Mouse (Mus musculus) hindbrain, embryonic 15.5 days (tissue): ENCODE results near the gene Wdr70. TPM values are rescaled to one million over a fixed set of nuclear protein-coding genes. Genes with fewer than 3 reads are reported as not detected.
"Not testable (repeated sequence)": the region's sequence is repeated elsewhere in the genome, so short reads cannot be mapped to it uniquely, and the experiment has no call there.

Source experiments
- ATAC-seq: fragments of 200-750 bp; cut with Nextera tagmentation; 2 replicates; pipeline ENCODE4 v1.8.0; 2017; ENCODE audit warnings: low read depth, moderate number of reproducible peaks, moderate TSS enrichment; ENCODE audit not compliant: low FRiP score
- H3K27ac ChIP-seq: fragments of 300-500 bp; sonication (generic); replicated peaks from 2 replicates; pipeline ENCODE4 v1.5.1; 2015; ENCODE audit warnings: mild to moderate bottlenecking, inconsistent platforms
- H3K27me3 ChIP-seq: fragments of 300-500 bp; sonication (generic); 2 replicates; pipeline ENCODE4 v1.6.1; 2015; ENCODE audit warnings: control low read depth, inconsistent platforms
- H3K36me3 ChIP-seq: fragments of 300-500 bp; sonication (generic); 2 replicates; pipeline ENCODE4 v1.6.1; 2015; ENCODE audit warnings: control low read depth, inconsistent platforms
- H3K4me1 ChIP-seq: fragments of 300-500 bp; sonication (generic); replicated peaks from 2 replicates; pipeline ENCODE4 v1.6.1; 2015; ENCODE audit warnings: control low read depth, inconsistent platforms
- H3K4me2 ChIP-seq: fragments of 300-500 bp; sonication (generic); 2 replicates; pipeline ENCODE4 v1.6.1; 2015; ENCODE audit warnings: moderate library complexity, mild to moderate bottlenecking, inconsistent platforms
- H3K4me3 ChIP-seq: fragments of 300-500 bp; sonication (generic); 2 replicates; pipeline ENCODE4 v1.5.1; 2015; ENCODE audit warnings: mild to moderate bottlenecking, inconsistent platforms
- H3K9ac ChIP-seq: fragments of 300-500 bp; sonication (generic); 2 replicates; pipeline ENCODE4 v1.6.1; 2015; ENCODE audit warnings: inconsistent platforms
- H3K9me3 ChIP-seq: fragments of 300-500 bp; sonication (generic); 2 replicates; pipeline ENCODE4 v1.6.1; 2016; ENCODE audit warnings: control low read depth, inconsistent platforms
- WGBS: fragments of 180-500 bp; shearing (Covaris S2); methylation state at CpG from one replicate; pipeline ENCODE4 v1.1.7; 2015; 5-methylcytosine and 5-hydroxymethylcytosine counted together
- polyA plus RNA-seq: library from polyadenylated mRNA; unstranded; fragments of >200 nt; fragmentation: Nextera tagmentation; extraction: Ambion mirVana; gene quantifications from 2 replicates; pipeline ENCODE4 v1.2.1, GENCODE M21; 2015

Wdr70 gene
- polyA plus RNA-seq, 1 experiment from 2014 or later = 66.8 TPM

- H3K4me2 ChIP-seq = no peak overlapping the region
Observed at GRCm38 (mm10) chr15:8090685-8091084, 8.3 kb downstream of the Wdr70 start.

GRCm38 (mm10) chr15:8088715-8089114 lies 10.3 kb downstream of the Wdr70 start:
- Histone ChIP-seq H3K4me3 (no peak overlapping the region), H3K9ac (no peak overlapping the region), H3K27ac (no peak overlapping the region), H3K4me2 (no peak overlapping the region), H3K27me3 (no peaks in the 10 kb centered on the region), H3K4me1 (no peaks in the 10 kb centered on the region), H3K9me3 (no peaks in the 10 kb centered on the region), H3K36me3 (peaks cover 19% of the 10 kb centered on the region)
- WGBS = 92% methylated on average over 3 of the region's 3 CpGs
- no peak for ATAC-seq

More at GRCm38 (mm10) chr15:8090685-8091084, 8.3 kb downstream of the Wdr70 start:
- WGBS = 96% methylated on average over 2 of the region's 2 CpGs
- no peak overlapping the region for H3K4me3 ChIP-seq
- ATAC-seq = no peak
- H3K9ac ChIP-seq = no peak overlapping the region
- H3K4me1 ChIP-seq = no peaks in the 10 kb centered on the region
- no peak overlapping the region for H3K27ac ChIP-seq
- H3K36me3 ChIP-seq = peaks cover 23% of the 10 kb centered on the region
- H3K9me3 ChIP-seq = no peaks in the 10 kb centered on the region
- no peaks in the 10 kb centered on the region for H3K27me3 ChIP-seq

GRCm38 (mm10) chr15:8087293-8087692 lies 11.7 kb downstream of the Wdr70 start:
- no peak overlapping the region for H3K9ac ChIP-seq
- H3K4me1 ChIP-seq = no peaks in the 10 kb centered on the region
- H3K36me3 ChIP-seq = peaks cover 19% of the 10 kb centered on the region
- no peak overlapping the region for H3K27ac ChIP-seq
- WGBS = 94% methylated on average over 4 of the region's 4 CpGs
- ATAC-seq = no peak
- H3K9me3 ChIP-seq = no peaks in the 10 kb centered on the region
- no peaks in the 10 kb centered on the region for H3K27me3 ChIP-seq
- no peak overlapping the region for H3K4me3 ChIP-seq
- H3K4me2 ChIP-seq = no peak overlapping the region

- Histone ChIP-seq H3K27ac (no peak overlapping the region), H3K4me2 (no peak overlapping the region), H3K4me3 (no peak overlapping the region), H3K36me3 (peaks cover 29% of the 10 kb centered on the region), H3K27me3 (no peaks in the 10 kb centered on the region), H3K9ac (no peak overlapping the region), H3K4me1 (no peaks in the 10 kb centered on the region), H3K9me3 (no peaks in the 10 kb centered on the region)
- WGBS = 95% methylated on average over 8 of the region's 8 CpGs
- ATAC-seq = no peak
Observed at GRCm38 (mm10) chr15:8082139-8082538, 16.9 kb downstream of the Wdr70 start.

- not testable (repeated sequence) for H3K4me3 ChIP-seq, H3K9ac ChIP-seq, H3K27me3 ChIP-seq, ATAC-seq, H3K4me1 ChIP-seq, H3K4me2 ChIP-seq, H3K27ac ChIP-seq, H3K9me3 ChIP-seq
- peaks cover 48% of the 10 kb centered on the region for H3K36me3 ChIP-seq
- over 99% methylated on average over 3 of the region's 3 CpGs for WGBS
Observed at GRCm38 (mm10) chr15:8073159-8073558, 25.9 kb downstream of the Wdr70 start.

GRCm38 (mm10) chr15:8065221-8065620 lies 33.8 kb downstream of the Wdr70 start:
- Histone ChIP-seq H3K4me2 (no peak overlapping the region), H3K27me3 (no peaks in the 10 kb centered on the region), H3K4me1 (no peaks in the 10 kb centered on the region), H3K27ac (no peak overlapping the region), H3K36me3 (peaks cover 26% of the 10 kb centered on the region), H3K9ac (no peak overlapping the region), H3K9me3 (no peaks in the 10 kb centered on the region), H3K4me3 (no peak overlapping the region)
- WGBS = 88% methylated on average over 6 of the region's 6 CpGs
- ATAC-seq = no peak

GRCm38 (mm10) chr15:8051177-8051576 lies 47.8 kb downstream of the Wdr70 start:
- Histone ChIP-seq H3K36me3 (peaks cover 5% of the 10 kb centered on the region), H3K9me3 (no peaks in the 10 kb centered on the region), H3K27me3 (no peaks in the 10 kb centered on the region), H3K4me1 (no peaks in the 10 kb centered on the region), H3K4me3 (no peak overlapping the region), H3K27ac (no peak overlapping the region), H3K4me2 (no peak overlapping the region), H3K9ac (no peak overlapping the region)
- ATAC-seq = no peak
- WGBS = 96% methylated on average over 3 of the region's 3 CpGs

GRCm38 (mm10) chr15:8039834-8040233 lies 59.2 kb downstream of the Wdr70 start:
- ATAC-seq = no peak
- H3K36me3 ChIP-seq = peaks cover 3% of the 10 kb centered on the region; the same call in 1 of the 2 replicates
- no peaks in the 10 kb centered on the region for H3K9me3 ChIP-seq
- no peaks in the 10 kb centered on the region for H3K27me3 ChIP-seq
- no peak overlapping the region for H3K4me2 ChIP-seq
- no peak overlapping the region for H3K27ac ChIP-seq
- H3K4me1 ChIP-seq = no peaks in the 10 kb centered on the region
- 76% methylated on average over 4 of the region's 4 CpGs for WGBS
- H3K9ac ChIP-seq = no peak overlapping the region
- H3K4me3 ChIP-seq = no peak overlapping the region

- Histone ChIP-seq H3K4me1 (no peaks in the 10 kb centered on the region), H3K27me3 (no peaks in the 10 kb centered on the region)
- 91% methylated on average over 5 of the region's 5 CpGs for WGBS
Observed at GRCm38 (mm10) chr15:8038457-8038856, 60.6 kb downstream of the Wdr70 start.

GRCm38 (mm10) chr15:8037825-8038224 lies 61.2 kb downstream of the Wdr70 start:
- Histone ChIP-seq H3K9me3 (no peaks in the 10 kb centered on the region), H3K9ac (no peak overlapping the region), H3K4me1 (no peaks in the 10 kb centered on the region), H3K4me2 (no peak overlapping the region), H3K27ac (no peak overlapping the region), H3K36me3 (peaks cover 3% of the 10 kb centered on the region; the same call in 1 of the 2 replicates), H3K4me3 (no peak overlapping the region), H3K27me3 (no peaks in the 10 kb centered on the region)
- ATAC-seq = no peak
- 88% methylated on average over 3 of the region's 3 CpGs for WGBS

More at GRCm38 (mm10) chr15:8038457-8038856, 60.6 kb downstream of the Wdr70 start:
- no peak overlapping the region for H3K4me3 ChIP-seq
- H3K36me3 ChIP-seq = peaks cover 3% of the 10 kb centered on the region; the same call in 1 of the 2 replicates
- H3K4me2 ChIP-seq = no peak overlapping the region
- H3K9ac ChIP-seq = no peak overlapping the region
- no peak for ATAC-seq
- no peaks in the 10 kb centered on the region for H3K9me3 ChIP-seq
- H3K27ac ChIP-seq = no peak overlapping the region

GRCm38 (mm10) chr15:8031211-8031610 lies 67.8 kb downstream of the Wdr70 start:
- no peak overlapping the region for H3K9ac ChIP-seq
- no peaks in the 10 kb centered on the region for H3K9me3 ChIP-seq
- 0 out of 2 replicates have a peak, but pooled peaks cover under 1% of the 10 kb centered on the region for H3K36me3 ChIP-seq
- no peaks in the 10 kb centered on the region for H3K4me1 ChIP-seq
- WGBS = 87% methylated on average over 7 of the region's 7 CpGs
- no peak overlapping the region for H3K4me2 ChIP-seq
- H3K27me3 ChIP-seq = no peaks in the 10 kb centered on the region
- H3K4me3 ChIP-seq = no peak overlapping the region
- ATAC-seq = no peak
- no peak overlapping the region for H3K27ac ChIP-seq

- Histone ChIP-seq H3K4me3 (no peak overlapping the region), H3K9ac (no peak overlapping the region), H3K27me3 (no peaks in the 10 kb centered on the region), H3K9me3 (no peaks in the 10 kb centered on the region), H3K36me3 (no peaks in the 10 kb centered on the region), H3K4me1 (no peaks in the 10 kb centered on the region), H3K4me2 (no peak overlapping the region), H3K27ac (no peak overlapping the region)
- WGBS = 85% methylated on average over 3 of the region's 3 CpGs
- no peak for ATAC-seq
Observed at GRCm38 (mm10) chr15:8030643-8031042, 68.4 kb downstream of the Wdr70 start.

GRCm38 (mm10) chr15:8027503-8027902 lies 71.5 kb downstream of the Wdr70 start:
- Histone ChIP-seq H3K9me3 (no peaks in the 10 kb centered on the region), H3K4me2 (no peak overlapping the region), H3K36me3 (no peaks in the 10 kb centered on the region), H3K27ac (no peak overlapping the region), H3K4me3 (no peak overlapping the region), H3K9ac (no peak overlapping the region), H3K27me3 (no peaks in the 10 kb centered on the region), H3K4me1 (no peaks in the 10 kb centered on the region)
- WGBS = 96% methylated on average over 2 of the region's 2 CpGs
- no peak for ATAC-seq
